Mouse (Mus musculus): Measurements from ENCODE around the gene Fam160b1. TPM values are rescaled to one million over a fixed set of nuclear protein-coding genes. Genes with fewer than 3 reads are reported as not detected.

The Fam160b1 gene
- total and polyA plus RNA-seq, 3 experiments = 4.4 to 7.7 (median 4.8) TPM

GRCm38 (mm10) chr19:57404502-57404848 lies 44.0 kb downstream of the Fam160b1 start:
- H3K4me1 ChIP-seq (ENCODE audit: control insufficient read depth in 1 of 2, insufficient read depth in 2 of 2) = peaks cover 0 to 11% of the 10 kb centered on the region in 2 experiments; a peak in 3 of 4 replicates
- in situ Hi-C loops (cut with MboI; ENCODE audit: low pct_ligation_motif_present, low pct_unique_long_range_greater_than_20kb, low sequenced_read_pairs) (loop anchor here (25.0 kb wide), 1 partner anchor 208 kb away; the partner anchor contains the start of gene Atrnl1), dilution Hi-C loops (cut with MboI; ENCODE audit: extremely low pct_ligation_motif_present, extremely low pct_unique_long_range_greater_than_20kb, low sequenced_read_pairs) (no loop called here)
- no peak for DNase-seq (ENCODE audit: extremely low read depth)
- no peaks in the 10 kb centered on the region for H3K79me2 ChIP-seq (replicated peaks; ENCODE audit: control insufficient read depth, extremely low read depth, insufficient read depth, poor library complexity, severe bottlenecking)
- H3K9me3 ChIP-seq (replicated peaks; ENCODE audit: low read length) = no peaks in the 10 kb centered on the region
- TF ChIP-seq CHD1 (IDR thresholded peaks at IDR 0.05; ENCODE audit: low read depth, low read length) (no peak), SIN3A (IDR thresholded peaks at IDR 0.05; ENCODE audit: low read length) (0 out of 2 replicates have a peak, but pooled peaks have one; percentile 15), RAD21 (IDR thresholded peaks at IDR 0.05; ENCODE audit: low read depth, low read length) (no peak), USF1 (IDR thresholded peaks at IDR 0.05; ENCODE audit: low read depth, low read length) (no peak), MAZ (IDR thresholded peaks at IDR 0.05; ENCODE audit: low read depth, low read length) (no peak), ELF1 (IDR thresholded peaks at IDR 0.05; ENCODE audit: low read depth, low read length) (no peak), PAX5 (IDR thresholded peaks at IDR 0.05; ENCODE audit: low read length) (no peak), KAT2A (IDR thresholded peaks at IDR 0.05; ENCODE audit: insufficient replicate concordance, low read length) (no peak), MEF2A (IDR thresholded peaks at IDR 0.05; ENCODE audit: borderline replicate concordance, low read depth, low read length) (no peak), IRF4 (IDR thresholded peaks at IDR 0.05; ENCODE audit: low read depth, low read length) (no peak), TBP (conservative IDR thresholded peaks at IDR 0.05; ENCODE audit: low read depth, low read length) (no peak), ZKSCAN1 (IDR thresholded peaks at IDR 0.05; ENCODE audit: borderline replicate concordance, low read depth, low read length) (no peak), JUN (IDR thresholded peaks at IDR 0.05; ENCODE audit: insufficient read depth, low read depth, low read length) (no peak), TCF12 (IDR thresholded peaks at IDR 0.05; ENCODE audit: low read depth, low read length) (peak; percentile 52; the same call in 1 of the 2 replicates), BHLHE40 (IDR thresholded peaks at IDR 0.05; ENCODE audit: low read depth, low read length) (peak; percentile 82), SMC3 (IDR thresholded peaks at IDR 0.05; ENCODE audit: low read depth, low read length) (no peak), MXI1 (IDR thresholded peaks at IDR 0.05; ENCODE audit: low read depth, low read length) (0 out of 2 replicates have a peak, but pooled peaks have one; percentile 43), NRF1 (IDR thresholded peaks at IDR 0.05; ENCODE audit: low read depth, low read length) (no peak), MYC (IDR thresholded peaks at IDR 0.05; ENCODE audit: low read depth, low read length) (no peak), ETS1 (conservative IDR thresholded peaks at IDR 0.05; ENCODE audit: low read depth, low read length) (no peak), CHD2 (IDR thresholded peaks at IDR 0.05; ENCODE audit: low read length) (no peak)
- H3K9ac ChIP-seq (ENCODE audit: insufficient read depth, low read depth) = peak overlapping the region; percentile 43
- peak overlapping the region; percentile 51; the same call in 1 of the 2 replicates for H3K4me2 ChIP-seq (ENCODE audit: insufficient read depth, low read depth, poor library complexity, severe bottlenecking)
- H3K27me3 ChIP-seq (replicated peaks) = no peaks in the 10 kb centered on the region
- peaks cover 0 to 2% of the 10 kb centered on the region in 2 experiments for H3K36me3 ChIP-seq (replicated peaks in 1 of 2; ENCODE audit: control insufficient read depth in 1 of 2, insufficient read depth in 1 of 2, low read length in 1 of 2)
- no peak overlapping the region for H3K27ac ChIP-seq (ENCODE audit: insufficient read depth, low read depth)
- peak overlapping the region in 2 of 3 experiments; percentile 23 to 53 for H3K4me3 ChIP-seq (replicated peaks in 1 of 3; ENCODE audit: low read depth in 2 of 3, low read length in 2 of 3, poor library complexity in 1 of 3)
